ENCODE assay signal across 16 mouse cellular contexts in the genomic region with DNA sequence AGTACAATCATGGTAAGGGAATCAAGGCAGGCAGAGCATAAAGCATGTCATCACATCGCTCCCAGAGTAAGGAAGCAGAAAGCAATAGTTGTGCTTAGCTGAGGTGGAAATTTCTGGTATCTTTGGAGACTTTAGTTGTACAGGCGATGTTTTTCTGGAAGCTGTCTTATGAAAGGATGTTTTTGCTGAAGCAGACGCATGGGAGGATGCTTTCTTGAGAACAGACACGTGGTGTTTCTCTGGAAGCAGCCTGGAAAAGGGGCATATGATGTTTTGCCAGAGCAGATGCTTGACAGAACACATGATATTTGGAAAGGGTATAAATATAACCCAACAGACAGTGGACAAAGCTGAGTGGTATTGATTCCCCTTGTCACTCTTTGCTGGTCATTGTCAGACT.
"Had no signal": no experiment of that assay in that cellular context is flagged by ENCODE, and none has a peak within 500 bp of the region (broad histone marks: within the 10 kb centered on the region; RNA-seq: fewer than 3 reads in every experiment).

No protein-coding gene starts in this region.

- DNase-seq: gastrocnemius, adult 2 months; gastrocnemius, postnatal 10 days; gastrocnemius, postnatal 25 days; heart, adult 2 months; heart, postnatal 14 days; heart, postnatal 36 days; kidney, adult 11 months; kidney, adult 2 months; kidney, postnatal 10 days; kidney, postnatal 25 days; kidney, postnatal 4 days; liver; liver, embryonic 13.5 days had no signal

- ATAC-seq: forebrain, embryonic 16.5 days; hindbrain, postnatal 0 days; intestine, embryonic 16.5 days had no signal
